Mouse (Mus musculus): ENCODE measurements at regions not wholly inside any gene's neighbourhood (a gene's known extent, or its start where the extent isn't known, plus 50 kb on each side); places are given as distances from the start of the nearest gene placed in this dataset.
"Not testable (repeated sequence)": the region's sequence is repeated elsewhere in the genome, so short reads cannot be mapped to it uniquely, and the experiment has no call there.

- DNase-seq (ENCODE audit: low spot score) = peak; percentile 16
These were observed 305.1 kb downstream of the Ets1 start for GRCm38 (mm10) chr9:32940919-32941767.

- no peak for DNase-seq (ENCODE audit: low spot score)
These were observed 305.7 kb downstream of the Ets1 start for GRCm38 (mm10) chr9:32941768-32942030.

GRCm38 (mm10) chr9:32947221-32947620, 311.2 kb downstream of the Ets1 start:
- no peak for DNase-seq (ENCODE audit: low spot score)

- peak; percentile 20 for DNase-seq (ENCODE audit: low spot score)
These were observed 313.0 kb downstream of the Ets1 start for GRCm38 (mm10) chr9:32949036-32949435.

- no peak for DNase-seq (ENCODE audit: low spot score)
These were observed 322.7 kb downstream of the Ets1 start for GRCm38 (mm10) chr9:32958716-32959115.

GRCm38 (mm10) chr9:32959468-32959867, 323.4 kb downstream of the Ets1 start:
- not testable (repeated sequence) for DNase-seq (ENCODE audit: low spot score)

- no peak for DNase-seq (ENCODE audit: low spot score)
These were observed 326.7 kb downstream of the Ets1 start for GRCm38 (mm10) chr9:32962679-32963205.

GRCm38 (mm10) chr9:32968446-32968845, 332.4 kb downstream of the Ets1 start:
- DNase-seq (ENCODE audit: low spot score) = no peak

GRCm38 (mm10) chr9:32971421-32971820, 335.4 kb downstream of the Ets1 start:
- DNase-seq (ENCODE audit: low spot score) = no peak

- DNase-seq (ENCODE audit: low spot score) = no peak
These were observed 335.9 kb downstream of the Ets1 start for GRCm38 (mm10) chr9:32971926-32972325.

- no peak for DNase-seq (ENCODE audit: low spot score)
These were observed 336.5 kb downstream of the Ets1 start for GRCm38 (mm10) chr9:32972431-32973052.

GRCm38 (mm10) chr9:32977732-32978131, 341.7 kb downstream of the Ets1 start:
- no peak for DNase-seq (ENCODE audit: low spot score)

GRCm38 (mm10) chr9:32980846-32981245, 344.8 kb downstream of the Ets1 start:
- no peak for DNase-seq (ENCODE audit: low spot score)

GRCm38 (mm10) chr9:32983182-32983581, 347.2 kb downstream of the Ets1 start:
- DNase-seq (ENCODE audit: low spot score) = no peak

- peak; percentile 81 for DNase-seq (ENCODE audit: low spot score)
These were observed 351.0 kb downstream of the Ets1 start for GRCm38 (mm10) chr9:32986836-32987673.

- DNase-seq (ENCODE audit: low spot score) = no peak
These were observed 353.0 kb downstream of the Ets1 start for GRCm38 (mm10) chr9:32989006-32989405.

- DNase-seq (ENCODE audit: low spot score) = no peak
These were observed 362.3 kb downstream of the Ets1 start for GRCm38 (mm10) chr9:32998323-32998722.

- peak; percentile 35 for DNase-seq (ENCODE audit: low spot score)
These were observed 364.7 kb downstream of the Ets1 start for GRCm38 (mm10) chr9:33000691-33001164.

GRCm38 (mm10) chr9:33001165-33001949, 365.3 kb downstream of the Ets1 start:
- no peak for DNase-seq (ENCODE audit: low spot score)

- DNase-seq (ENCODE audit: low spot score) = no peak
These were observed 367.9 kb downstream of the Ets1 start for GRCm38 (mm10) chr9:33003880-33004279.

GRCm38 (mm10) chr9:33004536-33004935, 368.5 kb downstream of the Ets1 start:
- DNase-seq (ENCODE audit: low spot score) = no peak
